Mouse (Mus musculus) lung, adult 2 months (tissue): ENCODE results near the gene 3110082I17Rik. TPM values are rescaled to one million over a fixed set of nuclear protein-coding genes. Genes with fewer than 3 reads are reported as not detected.

Experiments used
- DNase-seq: peaks from one replicate; pipeline ENCODE4 v3.0.0; 2022
- H3K4me1 ChIP-seq: fragments of 200-500 bp; 2 replicates; pipeline ENCODE4 v1.6.1; 2011; ENCODE audit warnings: low read length; ENCODE audit not compliant: control insufficient read depth, insufficient read depth
- H3K4me3 ChIP-seq: fragments of 200-500 bp; replicated peaks from 2 replicates; pipeline ENCODE3; 2011; ENCODE audit warnings: low read depth, mild to moderate bottlenecking, control low read depth, low read length; ENCODE audit errors: extremely low read depth
- CTCF ChIP-seq: fragments of 200-500 bp; IDR thresholded peaks from 2 replicates; pipeline ENCODE4 v1.5.1; 2011; ENCODE audit warnings: mild to moderate bottlenecking, low read length, control low read depth; ENCODE audit not compliant: insufficient read depth
- POLR2A ChIP-seq: fragments of 200-500 bp; IDR thresholded peaks from 2 replicates; pipeline ENCODE4 v1.6.1; 2011; ENCODE audit warnings: low read depth, mild to moderate bottlenecking, control low read depth, low read length, borderline replicate concordance; ENCODE audit errors: extremely low read depth
- WGBS: fragments of 180-500 bp; shearing (Covaris S2); methylation state at CpG from one replicate; pipeline ENCODE4 v1.1.7; 2018; 5-methylcytosine and 5-hydroxymethylcytosine counted together
- polyA plus RNA-seq: library from polyadenylated mRNA; depleted of rRNA; stranded (reverse); fragments of >200 nt; gene quantifications from 2 replicates; pipeline ENCODE4 v1.2.3, GENCODE M21; 2012

3110082I17Rik gene
- polyA plus RNA-seq, 1 experiment = 14.0 TPM

- H3K4me3 ChIP-seq = no peak overlapping the region
- no peak for DNase-seq
- 25% methylated on average over 12 of the region's 12 CpGs for WGBS
- H3K4me1 ChIP-seq = peaks cover 7% of the 10 kb centered on the region
- TF ChIP-seq CTCF (no peak), POLR2A (no peak)
These were observed 30.4 kb downstream of the 3110082I17Rik start for GRCm38 (mm10) chr5:139429818-139430341.

DNA sequence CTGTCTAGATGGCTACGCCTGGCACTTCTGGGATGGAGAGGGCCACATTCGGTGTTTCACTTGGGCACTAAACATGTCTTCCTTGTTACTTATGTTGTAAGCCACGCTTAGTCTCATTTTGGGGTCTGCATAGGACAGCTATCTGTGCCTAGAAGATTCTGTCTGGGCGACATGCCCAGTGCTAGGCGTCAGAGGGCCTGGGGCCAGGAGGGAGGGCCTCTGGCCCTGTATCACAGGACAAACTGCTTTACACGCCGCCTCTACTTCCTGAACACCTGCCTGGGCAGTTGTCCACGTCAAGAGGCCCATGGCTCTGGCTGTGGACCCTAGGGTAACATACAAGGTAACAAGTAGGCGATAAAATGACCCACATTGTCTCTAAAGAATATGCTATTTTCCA, 32.3 kb downstream of the 3110082I17Rik start:
- no peak for DNase-seq
- 43% methylated on average over 9 of the region's 9 CpGs for WGBS
- H3K4me1 ChIP-seq = peaks cover 7% of the 10 kb centered on the region
- TF ChIP-seq CTCF (no peak), POLR2A (no peak)
- H3K4me3 ChIP-seq = no peak overlapping the region

GRCm38 (mm10) chr5:139427001-139427400, 33.3 kb downstream of the 3110082I17Rik start:
- TF ChIP-seq CTCF = no peak
- TF ChIP-seq POLR2A = no peak
- no peak for DNase-seq
- peaks cover 5% of the 10 kb centered on the region for H3K4me1 ChIP-seq
- H3K4me3 ChIP-seq = no peak overlapping the region
- WGBS = 92% methylated on average over 9 of the region's 9 CpGs

GRCm38 (mm10) chr5:139425198-139425597, 35.1 kb downstream of the 3110082I17Rik start:
- no peak overlapping the region for H3K4me3 ChIP-seq
- H3K4me1 ChIP-seq = peaks cover 5% of the 10 kb centered on the region
- WGBS = 62% methylated on average over 9 of the region's 9 CpGs
- DNase-seq = no peak
- TF ChIP-seq POLR2A (no peak), CTCF (no peak)

DNA sequence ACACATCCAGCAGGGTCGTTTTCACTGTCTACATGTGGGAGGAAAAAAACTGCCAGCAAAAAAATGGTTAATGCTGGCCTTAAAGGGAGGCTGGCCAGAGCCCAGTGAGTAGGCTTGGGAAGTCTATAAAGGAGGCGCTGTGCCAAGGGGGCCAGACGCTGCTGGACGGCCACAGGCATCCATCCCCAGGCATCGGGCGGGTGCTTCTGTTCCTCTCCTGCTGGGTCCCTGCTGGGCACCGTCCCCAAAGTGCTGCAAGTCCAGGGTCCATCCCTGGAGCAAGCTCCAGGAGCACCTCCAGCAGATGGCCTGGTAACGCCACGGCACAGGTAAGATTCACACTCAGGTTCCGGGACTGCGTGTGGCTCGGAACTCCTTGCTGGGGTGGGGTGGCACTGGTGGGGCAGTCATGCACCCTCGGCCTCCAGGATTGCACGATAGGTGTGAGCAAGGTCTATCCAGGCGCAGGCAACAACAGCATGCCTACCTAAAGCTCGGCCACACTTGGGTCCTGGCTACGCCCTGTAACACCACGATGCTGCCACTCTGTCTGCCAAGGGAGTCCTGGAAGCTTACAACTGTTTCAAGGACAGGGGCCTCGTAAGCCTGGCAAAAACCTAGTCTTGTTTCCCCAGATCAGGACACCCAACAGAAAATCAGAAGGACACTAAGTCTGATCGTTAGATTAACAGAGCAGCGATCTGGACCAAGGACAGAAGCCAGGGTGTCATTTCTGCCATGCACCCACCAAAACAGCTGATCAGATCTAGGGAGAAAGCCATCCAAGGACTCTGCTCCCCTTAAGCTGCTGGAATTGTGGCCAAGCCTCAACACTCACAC, 37.1 kb downstream of the 3110082I17Rik start, which contains the start of gene Gper1:
TSS of gene Gper1 (plus strand) at position 126 of the 840 bp plus-strand sequence.
- WGBS = 46% methylated on average over 21 of the region's 21 CpGs
- no peaks in the 10 kb centered on the region; the same call in 1 of the 2 replicates for H3K4me1 ChIP-seq
- TF ChIP-seq POLR2A (no peak), CTCF (no peak)
- peak within 1 kb of the TSS; percentile 18 for H3K4me3 ChIP-seq
- DNase-seq = no peak

DNA sequence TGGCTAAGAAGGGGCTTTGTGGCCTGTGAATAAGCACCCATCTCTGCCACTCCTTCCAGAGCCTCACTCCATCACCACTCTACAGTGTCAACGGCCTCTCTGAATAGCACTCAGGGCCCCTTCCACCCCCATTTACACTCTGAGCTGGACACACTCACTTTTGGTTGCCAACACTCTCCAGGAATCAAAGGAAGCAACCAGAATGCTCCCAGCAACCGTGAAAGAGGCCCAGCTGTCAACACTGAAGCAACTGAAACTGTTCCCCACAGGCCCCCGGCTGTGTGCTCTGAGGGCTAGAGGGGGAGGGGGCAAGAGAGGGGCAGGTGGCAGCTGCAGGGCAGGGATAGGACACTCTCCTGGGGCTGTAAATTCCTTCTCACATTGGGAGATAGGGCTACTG, 41.7 kb downstream of the 3110082I17Rik start:
- Histone ChIP-seq H3K4me3 (no peak overlapping the region), H3K4me1 (no peaks in the 10 kb centered on the region; the same call in 1 of the 2 replicates)
- 23% methylated on average over 3 of the region's 3 CpGs for WGBS
- TF ChIP-seq POLR2A (no peak), CTCF (no peak)
- no peak for DNase-seq

DNA sequence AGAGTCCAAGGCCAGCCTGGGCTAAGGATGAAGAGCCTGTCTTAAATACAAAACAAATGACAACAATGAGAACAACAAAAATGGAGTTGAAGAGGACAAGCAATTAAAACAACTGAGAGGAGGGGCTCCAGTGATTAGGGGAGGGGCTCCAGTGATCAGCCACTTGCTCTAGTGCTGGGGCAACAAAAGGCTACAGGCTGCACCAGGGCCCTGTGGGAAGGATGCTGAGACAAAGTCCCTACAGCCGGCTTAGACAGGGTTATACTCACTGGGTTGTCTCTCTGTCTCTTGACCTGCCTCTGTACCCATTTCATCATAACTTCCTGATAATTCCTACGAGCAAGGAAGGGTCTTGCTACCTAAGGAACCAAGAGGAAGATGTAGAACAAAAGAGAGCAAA, 42.2 kb downstream of the 3110082I17Rik start:
- H3K4me1 ChIP-seq = no peaks in the 10 kb centered on the region
- WGBS = 58% methylated on average over 2 of the region's 2 CpGs
- no peak for DNase-seq
- H3K4me3 ChIP-seq = no peak overlapping the region
- TF ChIP-seq CTCF (no peak), POLR2A (no peak)

DNA sequence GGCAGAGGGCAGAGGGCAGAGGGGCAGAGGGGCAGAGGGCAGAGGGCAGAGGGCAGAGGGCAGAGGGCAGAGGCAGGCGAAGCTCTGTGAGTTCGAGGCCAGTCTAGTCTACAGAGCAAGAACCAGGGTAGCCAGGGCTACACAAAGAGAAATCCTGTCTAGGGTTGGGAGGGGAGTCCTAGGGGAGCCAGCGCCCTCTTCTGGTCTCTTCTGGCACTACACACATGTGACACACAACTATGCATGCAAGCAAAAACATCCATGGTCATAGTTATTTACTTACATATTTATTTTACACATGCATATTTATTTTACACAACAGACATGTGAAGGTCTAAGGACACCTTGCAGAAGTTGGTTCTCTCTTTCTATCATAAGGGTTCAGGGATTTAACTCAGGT, 42.8 kb downstream of the 3110082I17Rik start:
- TF ChIP-seq POLR2A (no peak), CTCF (no peak)
- Histone ChIP-seq H3K4me1 (no peaks in the 10 kb centered on the region), H3K4me3 (no peak overlapping the region)
- WGBS = 94% methylated on average over 3 of the region's 3 CpGs
- no peak for DNase-seq

DNA sequence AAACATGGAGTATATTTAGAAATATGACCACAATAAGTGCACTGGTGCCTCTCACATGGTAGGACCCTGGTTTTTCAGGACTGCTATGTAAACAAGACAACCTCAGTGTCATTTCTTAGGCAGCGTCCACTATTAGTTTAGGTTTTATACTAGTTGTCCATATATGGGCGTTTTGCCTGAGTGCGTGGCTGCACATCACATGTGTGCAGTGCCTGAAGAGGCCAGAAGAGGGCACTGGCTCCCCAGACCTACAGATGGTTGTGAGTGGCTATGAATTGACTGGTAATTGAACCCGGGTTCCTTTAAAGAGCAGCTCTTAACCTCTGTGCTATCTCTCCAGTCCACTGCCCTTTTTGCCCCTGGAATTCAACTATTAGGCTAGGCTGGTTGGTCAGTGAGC, 43.4 kb downstream of the 3110082I17Rik start:
- 97% methylated on average over 4 of the region's 4 CpGs for WGBS
- TF ChIP-seq CTCF = peak; percentile 29; the same call in 1 of the 2 replicates
- no peak for TF ChIP-seq POLR2A
- Histone ChIP-seq H3K4me1 (no peaks in the 10 kb centered on the region), H3K4me3 (no peak overlapping the region)
- DNase-seq = no peak

- no peak for TF ChIP-seq POLR2A
- TF ChIP-seq CTCF = no peak
- no peaks in the 10 kb centered on the region for H3K4me1 ChIP-seq
- H3K4me3 ChIP-seq = no peak overlapping the region
- DNase-seq = no peak
- WGBS = 92% methylated on average over 5 of the region's 5 CpGs
These were observed 45.3 kb downstream of the 3110082I17Rik start for GRCm38 (mm10) chr5:139415001-139415400.
